Mouse (Mus musculus) subcutaneous adipose tissue, adult 2 months (tissue): ENCODE results near the gene Mief1. TPM values are rescaled to one million over a fixed set of nuclear protein-coding genes. Genes with fewer than 3 reads are reported as not detected.

Source experiments
- polyA plus RNA-seq: library from polyadenylated mRNA; depleted of rRNA; stranded (reverse); fragments of >200 nt; gene quantifications from 2 replicates; pipeline ENCODE4 v1.2.3, GENCODE M21; 2012; ENCODE audit warnings: low replicate concordance; rRNA removed

The Mief1 gene
- polyA plus RNA-seq, result 16.0 and 21.1 TPM in 2 replicates

GRCm38 (mm10) chr15:80233733-80234509 is at the start of gene Mief1:
Mief1 (plus strand) TSS chr15:80234018.

GRCm38 (mm10) chr15:80235535-80235934 is 1.7 kb downstream of the Mief1 start, which contains the start of gene AC140267.1:
AC140267.1 (plus strand) TSS chr15:80235835.

GRCm38 (mm10) chr15:80254847-80255645 is 21.2 kb downstream of the Mief1 start, which contains the start of gene Atf4:
Atf4 (plus strand) TSS chr15:80255184.

GRCm38 (mm10) chr15:80263610-80264575 is 30.1 kb downstream of the Mief1 start, which contains the start of gene Rps19bp1:
Rps19bp1 (minus strand) TSS chr15:80264315.

GRCm38 (mm10) chr15:80286851-80287415 is 53.1 kb downstream of the Mief1 start, which contains the start of gene Cacna1i:
Cacna1i (plus strand) TSS chr15:80287238.

Other genes with a start within 250 kb of the Mief1 start
- 35.6 and 65.6 TPM in 2 replicates for gene Pdgfb, start 219.0 kb upstream of the Mief1 start, polyA plus RNA-seq
- gene Syngr1, start 142.7 kb upstream of the Mief1 start, polyA plus RNA-seq, result 31.1 and 39.3 TPM in 2 replicates
- 384 and 934 TPM in 2 replicates for gene Rpl3, start 142.2 kb upstream of the Mief1 start, polyA plus RNA-seq
- 15.8 and 28.1 TPM in 2 replicates for gene Tab1, start 100.9 kb upstream of the Mief1 start, polyA plus RNA-seq
- gene Mgat3, start 60.3 kb upstream of the Mief1 start, polyA plus RNA-seq, result 1.7 and 12.3 TPM in 2 replicates
- gene AC140267.1, start 1.8 kb downstream of the Mief1 start, polyA plus RNA-seq, result not detected in 2 replicates
- 157 and 168 TPM in 2 replicates for gene Atf4, start 21.2 kb downstream of the Mief1 start, polyA plus RNA-seq
- gene Rps19bp1, start 30.3 kb downstream of the Mief1 start, polyA plus RNA-seq, result 29.2 and 34.9 TPM in 2 replicates
- 0.05 and 0.06 TPM in 2 replicates for gene Cacna1i, start 53.2 kb downstream of the Mief1 start, polyA plus RNA-seq